Mouse (Mus musculus): ENCODE results near the gene Ghrh. TPM values are rescaled to one million over a fixed set of nuclear protein-coding genes. Genes with fewer than 3 reads are reported as not detected.

Gene Ghrh
- polyA plus RNA-seq, 1 experiment from 2014 or later: not detected

DNA sequence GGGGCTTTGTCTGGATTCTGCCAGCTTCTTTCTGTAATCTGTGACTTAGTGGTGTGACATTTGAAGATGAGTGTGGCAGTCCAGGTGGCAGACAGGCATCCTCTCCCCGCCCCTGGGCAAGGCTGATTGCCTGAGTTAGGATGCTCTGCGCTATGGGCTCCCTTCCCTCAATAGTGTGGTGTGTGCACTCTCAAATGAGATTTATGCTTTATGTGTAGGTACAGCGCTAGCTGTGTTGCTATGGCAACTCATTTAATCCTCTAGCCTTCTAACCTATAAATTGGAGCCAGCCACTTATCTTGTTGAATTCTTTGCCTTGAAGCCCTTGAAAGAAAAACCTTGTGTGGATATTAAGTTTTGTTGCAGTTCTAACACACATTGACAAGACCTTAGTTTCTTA is 33.6 kb downstream of the Ghrh start:
- Histone ChIP-seq H3K27me3 (ENCODE audit: insufficient read depth, low read length) (no peaks in the 10 kb centered on the region), H3K4me3 (ENCODE audit: low read length) (no peak overlapping the region), H3K9me3 (ENCODE audit: low read length) (no peaks in the 10 kb centered on the region), H3K27ac (ENCODE audit: low read length) (peak overlapping the region; percentile 38; the same call in 1 of the 2 replicates), H3K4me2 (replicated peaks; ENCODE audit: low read depth, low read length) (no peak overlapping the region), H3K9ac (replicated peaks; ENCODE audit: low read length) (no peak overlapping the region), H3K4me1 (ENCODE audit: insufficient read depth, low read length) (0 out of 2 replicates have a peak, but pooled peaks cover 6% of the 10 kb centered on the region), H3K36me3 (ENCODE audit: insufficient read depth, low read length) (peaks cover 89% of the 10 kb centered on the region)
- ATAC-seq (ENCODE audit: low FRiP score, low TSS enrichment): no peak
- WGBS: 88% methylated on average over 3 of the region's 3 CpGs

DNA sequence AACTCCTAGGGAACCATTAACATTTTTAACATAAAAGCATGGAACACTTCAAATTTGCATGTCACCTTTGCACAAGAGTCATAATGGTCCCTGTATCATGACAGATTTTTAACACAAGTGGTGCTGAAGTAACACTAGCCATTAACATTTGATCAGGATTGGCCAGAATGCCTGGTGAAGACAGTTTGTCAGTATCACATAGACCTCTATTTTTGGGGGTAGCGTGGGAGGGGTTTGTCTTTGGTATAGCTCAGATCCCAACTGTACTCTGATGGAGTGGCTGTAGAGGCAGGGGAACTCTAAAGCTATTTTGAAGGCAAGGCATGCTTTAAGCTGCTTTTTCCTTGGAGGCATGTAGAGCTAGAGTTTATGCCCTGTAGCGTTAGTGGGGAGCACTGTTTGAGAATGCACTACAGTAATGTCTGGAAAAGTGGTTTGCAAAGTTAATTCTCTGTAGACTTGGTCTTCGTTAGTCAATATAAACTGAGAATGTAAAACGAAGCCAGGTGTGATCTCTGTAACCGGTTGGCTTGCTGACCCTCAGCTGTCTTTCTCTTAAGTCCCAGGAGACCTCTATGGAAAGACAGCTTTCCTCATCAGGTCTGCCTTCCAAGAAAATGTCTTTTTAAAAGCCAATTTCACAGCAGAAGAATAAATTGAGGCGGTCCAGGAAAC is 36.2 kb downstream of the Ghrh start:
- H3K4me2 ChIP-seq (replicated peaks; ENCODE audit: low read depth, low read length): no peak overlapping the region
- no peaks in the 10 kb centered on the region for H3K9me3 ChIP-seq (ENCODE audit: low read length)
- 82% methylated on average over 6 of the region's 6 CpGs for WGBS
- no peaks in the 10 kb centered on the region for H3K27me3 ChIP-seq (ENCODE audit: insufficient read depth, low read length)
- H3K27ac ChIP-seq (ENCODE audit: low read length): no peak overlapping the region
- no peak for ATAC-seq (ENCODE audit: low FRiP score, low TSS enrichment)
- H3K9ac ChIP-seq (replicated peaks; ENCODE audit: low read length): no peak overlapping the region
- 0 out of 2 replicates have a peak, but pooled peaks cover 6% of the 10 kb centered on the region for H3K4me1 ChIP-seq (ENCODE audit: insufficient read depth, low read length)
- H3K4me3 ChIP-seq (ENCODE audit: low read length): no peak overlapping the region
- H3K36me3 ChIP-seq (ENCODE audit: insufficient read depth, low read length): peaks cover 83% of the 10 kb centered on the region

DNA sequence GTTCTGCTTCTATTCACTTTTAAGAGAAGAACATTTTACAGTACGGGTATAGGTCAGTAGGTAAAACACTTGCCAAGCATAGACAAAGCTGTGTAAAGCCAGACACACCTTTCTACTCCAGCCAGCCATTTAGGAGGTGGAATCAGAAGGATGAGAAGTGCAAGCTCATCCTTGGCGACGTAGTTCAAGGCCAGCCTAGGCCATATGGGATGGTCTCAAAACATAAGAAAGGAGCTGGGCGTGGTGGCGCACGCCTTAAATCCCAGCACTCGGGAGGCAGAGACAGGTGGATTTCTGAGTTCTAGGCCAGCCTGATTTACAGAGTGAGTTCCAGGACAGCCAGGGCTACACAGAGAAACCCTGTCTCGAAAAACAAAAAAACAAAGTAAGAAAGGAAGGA is 37.7 kb downstream of the Ghrh start:
- Histone ChIP-seq H3K27ac (ENCODE audit: low read length) (no peak overlapping the region), H3K27me3 (ENCODE audit: insufficient read depth, low read length) (no peaks in the 10 kb centered on the region), H3K36me3 (ENCODE audit: insufficient read depth, low read length) (peaks cover 76% of the 10 kb centered on the region), H3K4me3 (ENCODE audit: low read length) (no peak overlapping the region), H3K9me3 (ENCODE audit: low read length) (no peaks in the 10 kb centered on the region), H3K4me2 (replicated peaks; ENCODE audit: low read depth, low read length) (no peak overlapping the region), H3K4me1 (ENCODE audit: insufficient read depth, low read length) (0 out of 2 replicates have a peak, but pooled peaks cover 6% of the 10 kb centered on the region), H3K9ac (replicated peaks; ENCODE audit: low read length) (no peak overlapping the region)
- WGBS: 95% methylated on average over 8 of the region's 8 CpGs
- no peak for ATAC-seq (ENCODE audit: low FRiP score, low TSS enrichment)

- Histone ChIP-seq H3K4me2 (replicated peaks; ENCODE audit: low read depth, low read length) (no peak overlapping the region), H3K9ac (replicated peaks; ENCODE audit: low read length) (no peak overlapping the region), H3K9me3 (ENCODE audit: low read length) (no peaks in the 10 kb centered on the region), H3K27ac (ENCODE audit: low read length) (no peak overlapping the region), H3K27me3 (ENCODE audit: insufficient read depth, low read length) (no peaks in the 10 kb centered on the region), H3K36me3 (ENCODE audit: insufficient read depth, low read length) (peaks cover 73% of the 10 kb centered on the region), H3K4me3 (ENCODE audit: low read length) (no peak overlapping the region), H3K4me1 (ENCODE audit: insufficient read depth, low read length) (0 out of 2 replicates have a peak, but pooled peaks cover 1% of the 10 kb centered on the region)
- 89% methylated on average over 2 of the region's 2 CpGs for WGBS
- no peak for ATAC-seq (ENCODE audit: low FRiP score, low TSS enrichment)
These were observed 38.9 kb downstream of the Ghrh start for GRCm38 (mm10) chr2:157308273-157308917.

- 90% methylated on average over 4 of the region's 4 CpGs for WGBS
These were observed 39.5 kb downstream of the Ghrh start for GRCm38 (mm10) chr2:157307715-157308265.

DNA sequence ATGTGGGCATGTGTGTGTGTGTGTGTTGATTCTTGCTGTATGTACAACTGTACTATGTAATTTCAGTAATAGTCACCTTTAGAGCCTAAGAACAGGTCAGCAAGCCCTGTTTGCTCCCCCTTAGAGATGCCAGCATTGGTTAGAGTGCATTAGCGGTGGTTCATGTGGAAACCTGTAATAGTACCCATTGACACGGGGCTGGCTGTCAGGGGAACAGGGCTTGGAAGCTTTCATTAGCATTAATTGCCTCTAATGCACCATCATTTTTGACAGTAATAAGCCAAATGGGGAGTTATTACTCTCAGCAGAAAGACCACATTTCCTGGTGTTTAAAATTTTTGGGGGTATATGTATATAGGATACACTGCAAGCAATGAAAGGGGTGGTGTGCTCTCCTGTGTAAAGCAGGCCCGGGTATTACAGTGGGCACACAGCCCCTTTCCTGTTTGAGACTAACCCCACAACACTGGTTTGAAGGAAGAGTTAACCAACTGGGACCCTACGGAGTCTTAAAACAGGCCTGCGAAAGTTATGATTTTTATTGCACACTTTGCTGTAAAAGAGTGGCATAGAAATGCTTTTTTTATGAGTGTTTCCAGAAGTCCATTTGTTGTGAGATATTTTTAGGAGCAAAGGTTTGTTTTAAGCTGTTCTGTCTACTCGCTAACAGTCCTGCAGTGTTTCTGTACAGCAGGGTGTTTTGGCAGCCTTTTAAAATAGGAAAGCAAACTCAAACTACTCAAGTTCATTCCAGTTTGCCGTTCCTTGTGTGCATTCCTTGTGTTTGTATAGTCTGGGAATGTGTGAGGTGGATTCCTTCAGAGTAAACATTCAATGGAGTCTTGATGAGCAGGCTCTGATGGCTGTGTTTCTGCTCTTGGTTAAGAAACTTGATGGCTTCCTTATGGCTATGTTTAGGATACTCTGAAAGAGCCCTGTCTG is 40.9 kb downstream of the Ghrh start:
- no peaks in the 10 kb centered on the region for H3K27me3 ChIP-seq (ENCODE audit: insufficient read depth, low read length)
- H3K4me2 ChIP-seq (replicated peaks; ENCODE audit: low read depth, low read length): no peak overlapping the region
- WGBS: 77% methylated on average over 7 of the region's 7 CpGs
- H3K4me1 ChIP-seq (ENCODE audit: insufficient read depth, low read length): no peaks in the 10 kb centered on the region
- no peak for ATAC-seq (ENCODE audit: low FRiP score, low TSS enrichment)
- no peaks in the 10 kb centered on the region for H3K9me3 ChIP-seq (ENCODE audit: low read length)
- peaks cover 70% of the 10 kb centered on the region for H3K36me3 ChIP-seq (ENCODE audit: insufficient read depth, low read length)
- no peak overlapping the region for H3K27ac ChIP-seq (ENCODE audit: low read length)
- H3K4me3 ChIP-seq (ENCODE audit: low read length): no peak overlapping the region
- H3K9ac ChIP-seq (replicated peaks; ENCODE audit: low read length): no peak overlapping the region

More at GRCm38 (mm10) chr2:157307715-157308265, 39.5 kb downstream of the Ghrh start:
- ATAC-seq (ENCODE audit: low FRiP score, low TSS enrichment): no peak
- H3K9ac ChIP-seq (replicated peaks; ENCODE audit: low read length): no peak overlapping the region
- no peak overlapping the region for H3K4me2 ChIP-seq (replicated peaks; ENCODE audit: low read depth, low read length)
- no peaks in the 10 kb centered on the region for H3K27me3 ChIP-seq (ENCODE audit: insufficient read depth, low read length)
- H3K36me3 ChIP-seq (ENCODE audit: insufficient read depth, low read length): peaks cover 72% of the 10 kb centered on the region
- H3K27ac ChIP-seq (ENCODE audit: low read length): no peak overlapping the region
- H3K4me1 ChIP-seq (ENCODE audit: insufficient read depth, low read length): no peaks in the 10 kb centered on the region
- no peaks in the 10 kb centered on the region for H3K9me3 ChIP-seq (ENCODE audit: low read length)
- H3K4me3 ChIP-seq (ENCODE audit: low read length): no peak overlapping the region

DNA sequence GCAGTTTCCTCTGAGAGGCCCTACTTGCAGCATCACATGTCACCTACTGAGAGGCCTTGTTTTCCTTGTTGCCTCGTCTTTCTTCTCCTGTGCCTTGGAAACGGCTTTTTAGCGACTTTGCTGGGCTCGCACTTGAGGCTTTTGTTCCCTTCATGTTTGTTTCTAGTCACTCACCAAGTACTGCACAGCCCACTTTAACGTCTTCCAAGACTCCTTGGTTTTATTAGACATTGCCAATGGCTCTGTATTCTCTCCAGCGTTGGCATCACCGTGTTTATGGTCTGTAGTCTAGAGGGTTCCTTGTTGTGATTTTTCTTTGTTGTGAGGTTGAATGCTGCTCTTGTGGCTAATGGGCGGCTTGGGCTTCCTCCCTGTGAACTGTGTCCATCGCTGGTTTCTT is 44.2 kb downstream of the Ghrh start:
- H3K4me1 ChIP-seq (ENCODE audit: insufficient read depth, low read length): no peaks in the 10 kb centered on the region
- H3K9me3 ChIP-seq (ENCODE audit: low read length): no peaks in the 10 kb centered on the region
- no peak overlapping the region for H3K4me2 ChIP-seq (replicated peaks; ENCODE audit: low read depth, low read length)
- no peak for ATAC-seq (ENCODE audit: low FRiP score, low TSS enrichment)
- no peak overlapping the region for H3K9ac ChIP-seq (replicated peaks; ENCODE audit: low read length)
- no peak overlapping the region for H3K4me3 ChIP-seq (ENCODE audit: low read length)
- WGBS: 61% methylated on average over 9 of the region's 9 CpGs
- H3K27ac ChIP-seq (ENCODE audit: low read length): no peak overlapping the region
- H3K27me3 ChIP-seq (ENCODE audit: insufficient read depth, low read length): no peaks in the 10 kb centered on the region
- H3K36me3 ChIP-seq (ENCODE audit: insufficient read depth, low read length): peaks cover 77% of the 10 kb centered on the region

- Histone ChIP-seq H3K27me3 (ENCODE audit: insufficient read depth, low read length) (no peaks in the 10 kb centered on the region), H3K9me3 (ENCODE audit: low read length) (no peaks in the 10 kb centered on the region), H3K9ac (replicated peaks; ENCODE audit: low read length) (no peak overlapping the region), H3K4me3 (ENCODE audit: low read length) (no peak overlapping the region), H3K27ac (ENCODE audit: low read length) (no peak overlapping the region), H3K36me3 (ENCODE audit: insufficient read depth, low read length) (peaks cover 77% of the 10 kb centered on the region), H3K4me1 (ENCODE audit: insufficient read depth, low read length) (0 out of 2 replicates have a peak, but pooled peaks cover 3% of the 10 kb centered on the region), H3K4me2 (replicated peaks; ENCODE audit: low read depth, low read length) (no peak overlapping the region)
- WGBS: 90% methylated on average over 6 of the region's 6 CpGs
- ATAC-seq (ENCODE audit: low FRiP score, low TSS enrichment): peak; percentile 42; the same call in 1 of the 2 replicates
These were observed 47.3 kb downstream of the Ghrh start for GRCm38 (mm10) chr2:157300051-157300450.

DNA sequence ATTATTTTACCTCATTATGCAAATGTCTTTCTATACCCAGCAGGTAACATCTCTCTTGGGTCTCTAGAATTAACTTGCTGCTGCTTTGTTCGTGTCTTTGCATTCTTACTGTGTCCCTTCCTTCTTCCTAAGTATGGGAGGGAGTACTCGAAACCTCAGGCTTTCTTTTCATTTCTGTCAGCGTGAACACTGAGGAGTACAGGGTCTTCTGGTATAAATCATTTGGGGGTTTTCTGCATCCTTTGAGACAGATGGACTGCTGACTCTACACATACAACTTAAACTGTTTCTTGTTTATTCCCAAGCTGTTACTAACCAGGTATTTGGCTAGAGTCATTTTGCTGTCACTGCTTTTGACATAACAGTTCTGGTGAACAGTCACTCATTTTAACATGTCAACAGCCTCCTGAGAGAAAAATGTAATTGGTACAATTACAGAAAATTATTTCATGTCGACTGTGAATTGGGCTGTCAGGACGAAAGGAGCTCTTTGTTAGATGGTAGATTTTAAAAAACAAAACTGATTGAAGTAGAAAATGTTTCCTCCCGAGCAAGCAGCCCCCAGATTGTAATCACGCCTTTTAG is 51.1 kb downstream of the Ghrh start:
- H3K9me3 ChIP-seq (ENCODE audit: low read length): no peaks in the 10 kb centered on the region
- no peaks in the 10 kb centered on the region for H3K27me3 ChIP-seq (ENCODE audit: insufficient read depth, low read length)
- 70% methylated on average over 7 of the region's 7 CpGs for WGBS

More for the DNA sequence above, 51.1 kb downstream of the Ghrh start:
- no peak for ATAC-seq (ENCODE audit: low FRiP score, low TSS enrichment)
- Histone ChIP-seq H3K4me3 (ENCODE audit: low read length) (no peak overlapping the region), H3K4me2 (replicated peaks; ENCODE audit: low read depth, low read length) (no peak overlapping the region), H3K4me1 (ENCODE audit: insufficient read depth, low read length) (0 out of 2 replicates have a peak, but pooled peaks cover 3% of the 10 kb centered on the region), H3K27ac (ENCODE audit: low read length) (no peak overlapping the region), H3K9ac (replicated peaks; ENCODE audit: low read length) (no peak overlapping the region), H3K36me3 (ENCODE audit: insufficient read depth, low read length) (peaks cover 80% of the 10 kb centered on the region)

All from kidney, embryonic 16.5 days (tissue).